Mouse (Mus musculus) kidney, adult 2 months (tissue): Measurements from ENCODE around the gene Ubald2.

Source experiments
- CTCF ChIP-seq: fragments of 200-500 bp; conservative IDR thresholded peaks from 2 replicates; pipeline ENCODE4 v1.5.1; 2011; ENCODE audit warnings: low read depth, mild to moderate bottlenecking, control low read depth, low read length, moderate library complexity, mixed read lengths; ENCODE audit not compliant: insufficient read depth, insufficient read length
- POLR2A ChIP-seq: fragments of 200-500 bp; IDR thresholded peaks from one replicate; pipeline ENCODE4 v1.6.1; 2011; ENCODE audit warnings: low read depth, low read length, control low read depth

- TF ChIP-seq CTCF (no peak), POLR2A (no peak)
These were observed 21.7 kb upstream of the Ubald2 start for GRCm38 (mm10) chr11:116412028-116412827.
